Mouse (Mus musculus) liver, embryonic 14.5 days (tissue): Measurements from ENCODE around the gene Samd4. TPM values are rescaled to one million over a fixed set of nuclear protein-coding genes. Genes with fewer than 3 reads are reported as not detected.

Experiments used
- ATAC-seq: fragments of 200-750 bp; cut with Nextera tagmentation; 2 replicates; pipeline ENCODE4 v1.8.0; 2017; ENCODE audit warnings: moderate number of reproducible peaks, mild to moderate bottlenecking, moderate library complexity; ENCODE audit not compliant: insufficient read depth
- DNase-seq, 3 experiments: peaks; one replicate each; pipeline ENCODE4 v3.0.0-alpha.2; 2012 to 2013; ENCODE audit warnings: low read depth in 3 of 3, low spot score in 3 of 3
- H3K27ac ChIP-seq: fragments of 300-500 bp; sonication (generic); 2 replicates; pipeline ENCODE4 v1.5.1; 2014; ENCODE audit warnings: moderate library complexity, mild to moderate bottlenecking, control low read depth, inconsistent platforms
- H3K27me3 ChIP-seq: fragments of 300-500 bp; sonication (generic); 2 replicates; pipeline ENCODE4 v1.6.1; 2014; ENCODE audit warnings: mild to moderate bottlenecking, low read length, moderate library complexity; ENCODE audit not compliant: control insufficient read depth, insufficient read depth
- H3K36me3 ChIP-seq: fragments of 300-500 bp; sonication (generic); replicated peaks from 2 replicates; pipeline ENCODE4 v1.6.1; 2014; ENCODE audit warnings: low read depth; ENCODE audit not compliant: control insufficient read depth, insufficient read depth
- H3K4me1 ChIP-seq, 2 experiments: fragments of 200-500 bp in 1 of 2; fragments of 300-500 bp in 1 of 2; sonication (generic) in 1 of 2; replicated peaks; 2 replicates each; pipeline ENCODE4 v1.6.1; 2012 to 2014; ENCODE audit warnings: antibody characterized with exemption in 1 of 2, inconsistent platforms in 1 of 2, low read length in 1 of 2; ENCODE audit not compliant: control insufficient read depth in 2 of 2, insufficient read depth in 2 of 2
- H3K4me2 ChIP-seq: fragments of 300-500 bp; sonication (generic); 2 replicates; pipeline ENCODE4 v1.6.1; 2014; ENCODE audit warnings: low read depth, mild to moderate bottlenecking, control low read depth, moderate library complexity
- H3K4me3 ChIP-seq, 2 experiments: fragments of 200-500 bp in 1 of 2; fragments of 300-500 bp in 1 of 2; sonication (generic) in 1 of 2; 2 replicates each; pipeline ENCODE4 v1.5.1; 2012 to 2014; ENCODE audit warnings: low read depth in 2 of 2, low read length in 2 of 2, mild to moderate bottlenecking in 2 of 2, control low read depth in 1 of 2, inconsistent platforms in 1 of 2, moderate library complexity in 1 of 2; ENCODE audit not compliant: insufficient read depth in 1 of 2
- H3K9ac ChIP-seq: fragments of 300-500 bp; sonication (generic); replicated peaks from 2 replicates; pipeline ENCODE4 v1.6.1; 2014; ENCODE audit warnings: mild to moderate bottlenecking, control low read depth, moderate library complexity
- H3K9me3 ChIP-seq: fragments of 300-500 bp; sonication (generic); 2 replicates; pipeline ENCODE4 v1.6.1; 2016; ENCODE audit warnings: low read length, mixed read lengths; ENCODE audit not compliant: control insufficient read depth
- CTCF ChIP-seq: IDR thresholded peaks from 2 replicates; pipeline ENCODE4 v1.5.1; 2016; ENCODE audit warnings: antibody characterized with exemption, low read depth, control low read depth
- EP300 ChIP-seq: IDR thresholded peaks from 2 replicates; pipeline ENCODE4 v1.6.1; 2016; ENCODE audit warnings: antibody characterized with exemption, low read depth
- WGBS: fragments of 180-500 bp; shearing (Covaris S2); extraction: QIAGEN DNeasy Blood & Tissue Kit; methylation state at CpG from one replicate; pipeline ENCODE4 v1.1.7; 2014; ENCODE audit not compliant: insufficient replicate concordance; 5-methylcytosine and 5-hydroxymethylcytosine counted together
- polyA plus RNA-seq, 2 experiments: library from polyadenylated mRNA; depleted of rRNA in 1 of 2; stranded (reverse) in 1 of 2; unstranded in 1 of 2; fragments of >200 nt; fragmentation: Nextera tagmentation in 1 of 2; extraction: Ambion mirVana in 1 of 2; gene quantifications; 2 replicates each; pipeline versions ENCODE4 v1.2.1 to v1.2.3; 2012 to 2014

Gene Samd4
- polyA plus RNA-seq, 2 experiments = 0.19 to 0.39 TPM

DNA sequence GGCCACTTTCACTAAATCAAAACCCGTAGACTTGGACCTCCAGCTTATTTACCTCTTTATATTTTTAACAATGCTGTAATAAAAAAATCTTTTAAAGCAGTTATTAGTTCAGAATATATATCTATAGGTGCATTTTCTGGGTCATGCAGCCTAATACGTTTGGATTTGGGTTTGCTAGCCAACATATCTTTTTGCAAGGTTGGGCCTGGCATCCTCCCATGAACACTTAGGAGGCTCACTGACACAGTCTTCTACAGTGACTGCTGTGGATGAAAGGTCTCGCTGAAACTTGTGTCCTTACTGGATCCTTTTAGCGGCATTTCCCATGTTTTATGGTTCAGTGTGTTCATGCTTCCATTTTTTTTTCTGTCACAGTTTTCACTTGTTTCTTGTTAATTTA lies 21.6 kb downstream of the Samd4 start:
- ATAC-seq = no peak
- no peak overlapping the region for H3K9ac ChIP-seq
- TF ChIP-seq CTCF (no peak), EP300 (no peak)
- DNase-seq = no peak
- no peak overlapping the region for H3K4me2 ChIP-seq
- H3K27ac ChIP-seq = no peak overlapping the region
- no peaks in the 10 kb centered on the region for H3K36me3 ChIP-seq
- no peaks in the 10 kb centered on the region for H3K27me3 ChIP-seq
- H3K4me3 ChIP-seq = no peak overlapping the region
- no peaks in the 10 kb centered on the region for H3K9me3 ChIP-seq
- H3K4me1 ChIP-seq = no peaks in the 10 kb centered on the region
- 66% methylated on average over 4 of the region's 4 CpGs for WGBS

- Histone ChIP-seq H3K4me1 (no peaks in the 10 kb centered on the region), H3K36me3 (no peaks in the 10 kb centered on the region), H3K4me2 (no peak overlapping the region), H3K9me3 (no peaks in the 10 kb centered on the region), H3K4me3 (no peak overlapping the region), H3K9ac (no peak overlapping the region), H3K27me3 (no peaks in the 10 kb centered on the region), H3K27ac (no peak overlapping the region)
- WGBS = 58% methylated on average over 8 of the region's 8 CpGs
- ATAC-seq = no peak
- TF ChIP-seq CTCF = no peak
- no peak for TF ChIP-seq EP300
- DNase-seq = no peak
These were observed 26.2 kb downstream of the Samd4 start for GRCm38 (mm10) chr14:46908858-46909257.

DNA sequence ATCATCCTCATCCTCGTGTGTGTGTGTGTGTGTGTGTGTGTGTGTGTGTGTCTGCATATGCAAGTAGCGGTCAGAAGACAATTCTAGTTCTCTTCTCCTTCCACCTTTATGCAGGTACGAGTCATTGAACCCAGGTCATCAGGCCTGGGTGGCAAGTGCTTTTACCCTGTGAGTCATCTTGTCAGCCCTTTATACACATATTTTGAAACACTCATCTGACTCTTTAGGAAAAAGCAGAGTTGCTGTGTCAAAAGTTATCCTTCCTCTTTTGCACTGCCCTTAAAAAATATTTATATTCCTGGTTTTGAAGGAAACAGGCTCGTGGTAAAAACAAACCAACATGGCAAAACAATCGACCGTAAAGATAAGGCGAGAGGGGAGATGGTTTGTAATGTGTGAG lies 29.8 kb downstream of the Samd4 start:
- H3K36me3 ChIP-seq = no peaks in the 10 kb centered on the region

DNA sequence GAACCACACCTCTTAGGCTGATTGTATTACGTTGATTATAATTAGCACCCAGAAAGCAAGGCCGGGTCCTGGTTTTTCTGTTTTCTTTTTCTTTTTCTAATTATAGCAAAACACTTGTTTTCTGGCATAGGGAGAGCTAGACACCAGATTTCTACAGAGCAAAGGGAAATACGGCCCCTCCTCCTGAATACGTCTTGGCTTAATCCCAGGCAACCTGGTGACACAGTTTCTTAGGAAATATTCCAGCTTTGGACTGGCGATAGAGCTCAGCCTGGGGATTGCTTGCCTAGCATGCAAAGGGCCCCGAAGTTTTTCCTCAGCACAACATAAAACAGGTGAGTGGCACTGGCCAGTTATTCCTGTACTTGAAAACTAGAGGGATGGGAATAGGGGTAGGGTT lies 31.7 kb downstream of the Samd4 start:
- no peak overlapping the region for H3K27ac ChIP-seq
- DNase-seq = no peak
- TF ChIP-seq EP300 = no peak
- TF ChIP-seq CTCF = no peak
- H3K4me3 ChIP-seq = no peak overlapping the region
- H3K27me3 ChIP-seq = no peaks in the 10 kb centered on the region
- no peaks in the 10 kb centered on the region for H3K36me3 ChIP-seq
- no peaks in the 10 kb centered on the region for H3K4me1 ChIP-seq
- no peak overlapping the region for H3K4me2 ChIP-seq
- no peak overlapping the region for H3K9ac ChIP-seq
- ATAC-seq = no peak
- 68% methylated on average over 6 of the region's 6 CpGs for WGBS
- no peaks in the 10 kb centered on the region for H3K9me3 ChIP-seq

More for the DNA sequence above, 29.8 kb downstream of the Samd4 start:
- Histone ChIP-seq H3K27me3 (no peaks in the 10 kb centered on the region), H3K4me1 (no peaks in the 10 kb centered on the region), H3K27ac (no peak overlapping the region), H3K4me2 (no peak overlapping the region), H3K9ac (no peak overlapping the region), H3K4me3 (no peak overlapping the region), H3K9me3 (no peaks in the 10 kb centered on the region)
- TF ChIP-seq EP300 = no peak
- no peak for TF ChIP-seq CTCF
- DNase-seq (peak in 1 of 3 experiments; percentile 1), ATAC-seq (no peak)
- WGBS = 43% methylated on average over 7 of the region's 7 CpGs

GRCm38 (mm10) chr14:46915555-46915954 lies 32.9 kb downstream of the Samd4 start:
- WGBS = 15% methylated on average over 6 of the region's 6 CpGs
- Histone ChIP-seq H3K36me3 (no peaks in the 10 kb centered on the region), H3K27me3 (no peaks in the 10 kb centered on the region), H3K9ac (no peak overlapping the region), H3K4me1 (no peaks in the 10 kb centered on the region), H3K9me3 (no peaks in the 10 kb centered on the region), H3K4me2 (no peak overlapping the region), H3K27ac (no peak overlapping the region), H3K4me3 (no peak overlapping the region)
- TF ChIP-seq EP300 = no peak
- TF ChIP-seq CTCF = no peak
- no peak for DNase-seq
- ATAC-seq = no peak
